Mouse (Mus musculus) liver, embryonic 14.5 days (tissue): ENCODE results near the gene Ccl27a.

Experiments
- CTCF ChIP-seq: IDR thresholded peaks from 2 replicates; pipeline ENCODE4 v1.5.1; 2016; ENCODE audit warnings: antibody characterized with exemption, low read depth, control low read depth
- EP300 ChIP-seq: IDR thresholded peaks from 2 replicates; pipeline ENCODE4 v1.6.1; 2016; ENCODE audit warnings: antibody characterized with exemption, low read depth

GRCm38 (mm10) chr4:41756440-41756839 lies 17.6 kb downstream of the Ccl27a start:
- TF ChIP-seq CTCF (no peak), EP300 (no peak)
